Mouse (Mus musculus): ENCODE results near the gene Akna. TPM values are rescaled to one million over a fixed set of nuclear protein-coding genes. Genes with fewer than 3 reads are reported as not detected.

Gene Akna
- polyA plus RNA-seq, 1 experiment from 2014 or later, result 10.4 TPM

- H3K36me3 ChIP-seq, result no peaks in the 10 kb centered on the region
- H3K4me2 ChIP-seq, result peak overlapping the region; percentile 99
- H3K4me3 ChIP-seq, result peak overlapping the region; percentile 64
- peaks cover 4% of the 10 kb centered on the region; the same call in 1 of the 2 replicates for H3K27me3 ChIP-seq
- H3K9ac ChIP-seq, result peak overlapping the region; percentile 21
- H3K27ac ChIP-seq, result peak overlapping the region; percentile 82
- H3K4me1 ChIP-seq, result peaks cover 36% of the 10 kb centered on the region
- no peaks in the 10 kb centered on the region for H3K9me3 ChIP-seq
- ATAC-seq (ENCODE audit: borderline replicate concordance, extremely low read depth, low FRiP score, low TSS enrichment), result no peak
- 1% methylated on average over 18 of the region's 18 CpGs for WGBS
These were observed 6.3 kb upstream of the Akna start for GRCm38 (mm10) chr4:63409317-63409907.

GRCm38 (mm10) chr4:63408649-63409048 is 5.5 kb upstream of the Akna start:
- Histone ChIP-seq H3K27ac (peak overlapping the region; percentile 82), H3K4me3 (no peak overlapping the region), H3K9ac (no peak overlapping the region), H3K9me3 (no peaks in the 10 kb centered on the region), H3K36me3 (no peaks in the 10 kb centered on the region), H3K4me1 (peaks cover 44% of the 10 kb centered on the region), H3K27me3 (peaks cover 4% of the 10 kb centered on the region; the same call in 1 of the 2 replicates), H3K4me2 (peak overlapping the region; percentile 99)
- peak; percentile 32 for ATAC-seq (ENCODE audit: borderline replicate concordance, extremely low read depth, low FRiP score, low TSS enrichment)
- 5% methylated on average over 8 of the region's 8 CpGs for WGBS

GRCm38 (mm10) chr4:63408247-63408646 is 5.1 kb upstream of the Akna start:
- WGBS, result 26% methylated on average over 7 of the region's 7 CpGs
- peaks cover 47% of the 10 kb centered on the region for H3K4me1 ChIP-seq
- peaks cover 4% of the 10 kb centered on the region; the same call in 1 of the 2 replicates for H3K27me3 ChIP-seq
- H3K9ac ChIP-seq, result no peak overlapping the region
- no peak overlapping the region for H3K4me3 ChIP-seq
- peak overlapping the region; percentile 99 for H3K4me2 ChIP-seq
- ATAC-seq (ENCODE audit: borderline replicate concordance, extremely low read depth, low FRiP score, low TSS enrichment), result peak; percentile 21
- no peaks in the 10 kb centered on the region for H3K9me3 ChIP-seq
- H3K27ac ChIP-seq, result peak overlapping the region; percentile 82
- no peaks in the 10 kb centered on the region for H3K36me3 ChIP-seq

GRCm38 (mm10) chr4:63405683-63406082 is 2.5 kb upstream of the Akna start:
- no peak for ATAC-seq (ENCODE audit: borderline replicate concordance, extremely low read depth, low FRiP score, low TSS enrichment)
- no peak overlapping the region for H3K9ac ChIP-seq
- WGBS, result 43% methylated on average over 4 of the region's 4 CpGs

GRCm38 (mm10) chr4:63405051-63405450 is 1.9 kb upstream of the Akna start:
- 6% methylated on average over 7 of the region's 7 CpGs for WGBS
- Histone ChIP-seq H3K4me1 (peaks cover 76% of the 10 kb centered on the region), H3K9ac (peak overlapping the region; percentile 2; the same call in 1 of the 2 replicates), H3K4me3 (no peak overlapping the region), H3K4me2 (no peak overlapping the region; the same call in 1 of the 2 replicates), H3K9me3 (no peaks in the 10 kb centered on the region), H3K27me3 (no peaks in the 10 kb centered on the region), H3K36me3 (no peaks in the 10 kb centered on the region), H3K27ac (peak overlapping the region; percentile 98)
- no peak for ATAC-seq (ENCODE audit: borderline replicate concordance, extremely low read depth, low FRiP score, low TSS enrichment)

More at GRCm38 (mm10) chr4:63405683-63406082, 2.5 kb upstream of the Akna start:
- H3K27me3 ChIP-seq, result no peaks in the 10 kb centered on the region
- peaks cover 69% of the 10 kb centered on the region for H3K4me1 ChIP-seq
- no peak overlapping the region for H3K4me2 ChIP-seq
- H3K9me3 ChIP-seq, result no peaks in the 10 kb centered on the region
- H3K27ac ChIP-seq, result peak overlapping the region; percentile 98
- H3K4me3 ChIP-seq, result no peak overlapping the region
- H3K36me3 ChIP-seq, result no peaks in the 10 kb centered on the region

- Histone ChIP-seq H3K27me3 (no peaks in the 10 kb centered on the region), H3K4me1 (peaks cover 80% of the 10 kb centered on the region), H3K27ac (peak overlapping the region; percentile 98), H3K36me3 (no peaks in the 10 kb centered on the region), H3K4me2 (no peak overlapping the region; the same call in 1 of the 2 replicates), H3K9me3 (no peaks in the 10 kb centered on the region), H3K4me3 (no peak overlapping the region), H3K9ac (no peak overlapping the region)
- no peak for ATAC-seq (ENCODE audit: borderline replicate concordance, extremely low read depth, low FRiP score, low TSS enrichment)
- 24% methylated on average over 7 of the region's 7 CpGs for WGBS
These were observed 1.1 kb upstream of the Akna start for GRCm38 (mm10) chr4:63404205-63404604.

- ATAC-seq (ENCODE audit: borderline replicate concordance, extremely low read depth, low FRiP score, low TSS enrichment), result peak; percentile 6
- WGBS, result 11% methylated on average over 6 of the region's 6 CpGs
- H3K4me2 ChIP-seq, result peak overlapping the region; percentile 60
- peaks cover 77% of the 10 kb centered on the region for H3K4me1 ChIP-seq
- H3K27ac ChIP-seq, result peak overlapping the region; percentile 98
- H3K36me3 ChIP-seq, result no peaks in the 10 kb centered on the region
- H3K4me3 ChIP-seq, result peak overlapping the region; percentile 43
- H3K27me3 ChIP-seq, result no peaks in the 10 kb centered on the region
- H3K9me3 ChIP-seq, result no peaks in the 10 kb centered on the region
- peak overlapping the region; percentile 49 for H3K9ac ChIP-seq
These were observed 596 bp downstream of the Akna start for GRCm38 (mm10) chr4:63402558-63402957.

GRCm38 (mm10) chr4:63402056-63402455 is 1.1 kb downstream of the Akna start:
- no peak for ATAC-seq (ENCODE audit: borderline replicate concordance, extremely low read depth, low FRiP score, low TSS enrichment)
- peak overlapping the region; percentile 98 for H3K27ac ChIP-seq
- H3K4me1 ChIP-seq, result peaks cover 77% of the 10 kb centered on the region
- no peaks in the 10 kb centered on the region for H3K27me3 ChIP-seq
- WGBS, result 53% methylated on average over 10 of the region's 10 CpGs
- peak overlapping the region; percentile 43 for H3K4me3 ChIP-seq
- 0 out of 2 replicates have a peak, but pooled peaks cover 3% of the 10 kb centered on the region for H3K36me3 ChIP-seq
- H3K9me3 ChIP-seq, result no peaks in the 10 kb centered on the region
- H3K9ac ChIP-seq, result no peak overlapping the region; the same call in 1 of the 2 replicates
- H3K4me2 ChIP-seq, result peak overlapping the region; percentile 60

GRCm38 (mm10) chr4:63401620-63402019 is 1.5 kb downstream of the Akna start:
- no peak overlapping the region for H3K9ac ChIP-seq
- H3K4me2 ChIP-seq, result peak overlapping the region; percentile 60
- H3K4me1 ChIP-seq, result peaks cover 77% of the 10 kb centered on the region
- H3K27ac ChIP-seq, result peak overlapping the region; percentile 98
- no peaks in the 10 kb centered on the region for H3K27me3 ChIP-seq
- no peaks in the 10 kb centered on the region for H3K9me3 ChIP-seq
- no peak for ATAC-seq (ENCODE audit: borderline replicate concordance, extremely low read depth, low FRiP score, low TSS enrichment)
- 0 out of 2 replicates have a peak overlapping the region, but pooled peaks have one; percentile 43 for H3K4me3 ChIP-seq
- 55% methylated on average over 6 of the region's 6 CpGs for WGBS
- H3K36me3 ChIP-seq, result 0 out of 2 replicates have a peak, but pooled peaks cover 3% of the 10 kb centered on the region

- H3K9ac ChIP-seq, result no peak overlapping the region
- 0 out of 2 replicates have a peak overlapping the region, but pooled peaks have one; percentile 60 for H3K4me2 ChIP-seq
- H3K36me3 ChIP-seq, result peaks cover 6% of the 10 kb centered on the region; the same call in 1 of the 2 replicates
- peak overlapping the region; percentile 86; the same call in 1 of the 2 replicates for H3K27ac ChIP-seq
- H3K27me3 ChIP-seq, result no peaks in the 10 kb centered on the region
- H3K4me3 ChIP-seq, result no peak overlapping the region
- 77% methylated on average over 18 of the region's 18 CpGs for WGBS
- ATAC-seq (ENCODE audit: borderline replicate concordance, extremely low read depth, low FRiP score, low TSS enrichment), result no peak
- peaks cover 72% of the 10 kb centered on the region for H3K4me1 ChIP-seq
- H3K9me3 ChIP-seq, result no peaks in the 10 kb centered on the region
These were observed 2.4 kb downstream of the Akna start for GRCm38 (mm10) chr4:63400541-63401306.

GRCm38 (mm10) chr4:63399691-63400270 is 3.4 kb downstream of the Akna start:
- H3K27me3 ChIP-seq, result no peaks in the 10 kb centered on the region
- no peak overlapping the region for H3K4me2 ChIP-seq
- ATAC-seq (ENCODE audit: borderline replicate concordance, extremely low read depth, low FRiP score, low TSS enrichment), result no peak
- H3K9me3 ChIP-seq, result no peaks in the 10 kb centered on the region
- H3K4me1 ChIP-seq, result peaks cover 63% of the 10 kb centered on the region
- H3K36me3 ChIP-seq, result peaks cover 13% of the 10 kb centered on the region; the same call in 1 of the 2 replicates
- no peak overlapping the region for H3K4me3 ChIP-seq
- no peak overlapping the region for H3K9ac ChIP-seq
- WGBS, result 66% methylated on average over 8 of the region's 8 CpGs
- peak overlapping the region; percentile 86 for H3K27ac ChIP-seq

Data from lung, embryonic 15.5 days (tissue).